Mouse (Mus musculus): ENCODE results near the gene 3110009E18Rik. TPM values are rescaled to one million over a fixed set of nuclear protein-coding genes. Genes with fewer than 3 reads are reported as not detected.

The 3110009E18Rik gene
- polyA plus RNA-seq, 1 experiment from 2014 or later: 16.7 TPM

DNA sequence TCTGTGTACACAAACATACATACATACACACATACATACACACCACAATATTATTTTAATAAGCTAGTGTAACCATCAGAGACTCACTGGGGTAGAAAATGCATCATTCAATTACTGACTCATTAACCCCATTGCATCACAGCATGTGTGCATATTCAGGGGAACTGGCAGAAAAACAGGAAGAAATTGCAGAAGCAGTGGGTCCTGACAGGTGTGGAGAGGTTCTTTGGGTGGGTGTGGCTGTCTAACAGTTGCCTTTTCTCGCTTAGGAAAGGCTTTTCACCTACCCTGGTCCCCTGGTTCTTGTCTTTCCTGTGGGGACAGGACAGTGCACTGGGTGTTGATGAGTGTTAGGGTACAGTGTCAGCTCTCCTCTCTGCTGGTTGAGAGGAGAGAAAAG, 41.6 kb downstream of the 3110009E18Rik start:
- H3K4me3 ChIP-seq (ENCODE audit: low read length): no peak overlapping the region
- H3K4me2 ChIP-seq (replicated peaks; ENCODE audit: low read depth, low read length): no peak overlapping the region
- H3K36me3 ChIP-seq (ENCODE audit: insufficient read depth, low read length): no peaks in the 10 kb centered on the region
- ATAC-seq (ENCODE audit: low FRiP score, low TSS enrichment): no peak
- no peaks in the 10 kb centered on the region for H3K9me3 ChIP-seq (ENCODE audit: low read length)
- H3K4me1 ChIP-seq (ENCODE audit: insufficient read depth, low read length): no peaks in the 10 kb centered on the region
- WGBS: 75% methylated on average over 1 of the region's 1 CpGs
- H3K9ac ChIP-seq (replicated peaks; ENCODE audit: low read length): no peak overlapping the region
- H3K27me3 ChIP-seq (ENCODE audit: insufficient read depth, low read length): no peaks in the 10 kb centered on the region
- no peak overlapping the region for H3K27ac ChIP-seq (ENCODE audit: low read length)

- ATAC-seq (ENCODE audit: low FRiP score, low TSS enrichment): no peak
- Histone ChIP-seq H3K27me3 (ENCODE audit: insufficient read depth, low read length) (no peaks in the 10 kb centered on the region), H3K27ac (ENCODE audit: low read length) (no peak overlapping the region), H3K4me1 (ENCODE audit: insufficient read depth, low read length) (no peaks in the 10 kb centered on the region), H3K4me3 (ENCODE audit: low read length) (no peak overlapping the region), H3K9ac (replicated peaks; ENCODE audit: low read length) (no peak overlapping the region), H3K4me2 (replicated peaks; ENCODE audit: low read depth, low read length) (no peak overlapping the region), H3K36me3 (ENCODE audit: insufficient read depth, low read length) (no peaks in the 10 kb centered on the region), H3K9me3 (ENCODE audit: low read length) (no peaks in the 10 kb centered on the region)
- 66% methylated on average over 4 of the region's 4 CpGs for WGBS
Observed at GRCm38 (mm10) chr1:120168016-120168415, 47.0 kb downstream of the 3110009E18Rik start.

GRCm38 (mm10) chr1:120168674-120169073, 47.7 kb downstream of the 3110009E18Rik start:
- Histone ChIP-seq H3K4me3 (ENCODE audit: low read length) (no peak overlapping the region), H3K9ac (replicated peaks; ENCODE audit: low read length) (no peak overlapping the region), H3K36me3 (ENCODE audit: insufficient read depth, low read length) (no peaks in the 10 kb centered on the region), H3K9me3 (ENCODE audit: low read length) (no peaks in the 10 kb centered on the region), H3K27me3 (ENCODE audit: insufficient read depth, low read length) (no peaks in the 10 kb centered on the region), H3K27ac (ENCODE audit: low read length) (no peak overlapping the region), H3K4me2 (replicated peaks; ENCODE audit: low read depth, low read length) (no peak overlapping the region), H3K4me1 (ENCODE audit: insufficient read depth, low read length) (no peaks in the 10 kb centered on the region)
- 82% methylated on average over 7 of the region's 7 CpGs for WGBS
- ATAC-seq (ENCODE audit: low FRiP score, low TSS enrichment): no peak

GRCm38 (mm10) chr1:120170307-120170706, 49.3 kb downstream of the 3110009E18Rik start:
- 83% methylated on average over 7 of the region's 7 CpGs for WGBS
- Histone ChIP-seq H3K27me3 (ENCODE audit: insufficient read depth, low read length) (no peaks in the 10 kb centered on the region), H3K27ac (ENCODE audit: low read length) (no peak overlapping the region), H3K9ac (replicated peaks; ENCODE audit: low read length) (no peak overlapping the region), H3K36me3 (ENCODE audit: insufficient read depth, low read length) (no peaks in the 10 kb centered on the region), H3K4me3 (ENCODE audit: low read length) (no peak overlapping the region), H3K9me3 (ENCODE audit: low read length) (no peaks in the 10 kb centered on the region), H3K4me2 (replicated peaks; ENCODE audit: low read depth, low read length) (no peak overlapping the region), H3K4me1 (ENCODE audit: insufficient read depth, low read length) (no peaks in the 10 kb centered on the region)
- ATAC-seq (ENCODE audit: low FRiP score, low TSS enrichment): no peak

DNA sequence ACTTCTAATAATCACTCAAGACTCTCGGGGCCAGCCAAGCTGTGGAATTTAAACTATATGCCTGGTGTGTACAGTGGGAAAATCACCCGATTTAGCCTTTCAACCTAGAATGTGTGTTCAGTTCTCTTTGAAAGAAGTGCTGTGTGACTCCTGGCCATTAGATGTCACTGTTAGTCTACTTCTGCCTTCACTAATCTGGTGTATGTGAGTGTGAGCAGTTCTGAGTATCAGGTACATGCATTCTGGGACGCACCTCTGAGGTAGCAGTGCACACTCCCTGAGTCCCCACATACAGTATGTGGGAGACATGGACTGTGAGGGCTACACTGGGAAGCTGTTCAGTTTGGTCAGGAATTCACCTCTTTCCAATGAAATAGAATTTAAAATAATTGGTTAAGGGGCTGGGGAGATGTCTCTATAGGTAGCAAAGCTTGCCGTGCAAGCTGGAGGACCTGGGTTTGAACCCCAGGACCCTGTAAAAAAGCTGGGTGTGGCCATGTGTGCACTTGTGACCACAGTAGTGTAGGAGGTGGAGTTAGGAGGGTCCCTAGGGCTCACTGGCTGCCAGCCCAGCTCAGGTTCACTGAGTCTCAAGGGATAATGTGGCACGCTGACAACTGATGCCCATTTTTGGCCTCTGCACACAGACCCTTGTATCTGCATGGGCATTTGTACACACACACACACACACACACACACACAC, 51.0 kb downstream of the 3110009E18Rik start:
- Histone ChIP-seq H3K27ac (ENCODE audit: low read length) (no peak overlapping the region), H3K36me3 (ENCODE audit: insufficient read depth, low read length) (no peaks in the 10 kb centered on the region), H3K4me3 (ENCODE audit: low read length) (no peak overlapping the region), H3K9me3 (ENCODE audit: low read length) (no peaks in the 10 kb centered on the region), H3K27me3 (ENCODE audit: insufficient read depth, low read length) (no peaks in the 10 kb centered on the region), H3K9ac (replicated peaks; ENCODE audit: low read length) (no peak overlapping the region), H3K4me2 (replicated peaks; ENCODE audit: low read depth, low read length) (no peak overlapping the region), H3K4me1 (ENCODE audit: insufficient read depth, low read length) (peaks cover 11% of the 10 kb centered on the region; the same call in 1 of the 2 replicates)
- 53% methylated on average over 5 of the region's 5 CpGs for WGBS
- ATAC-seq (ENCODE audit: low FRiP score, low TSS enrichment): peak; percentile 62; the same call in 1 of the 2 replicates

DNA sequence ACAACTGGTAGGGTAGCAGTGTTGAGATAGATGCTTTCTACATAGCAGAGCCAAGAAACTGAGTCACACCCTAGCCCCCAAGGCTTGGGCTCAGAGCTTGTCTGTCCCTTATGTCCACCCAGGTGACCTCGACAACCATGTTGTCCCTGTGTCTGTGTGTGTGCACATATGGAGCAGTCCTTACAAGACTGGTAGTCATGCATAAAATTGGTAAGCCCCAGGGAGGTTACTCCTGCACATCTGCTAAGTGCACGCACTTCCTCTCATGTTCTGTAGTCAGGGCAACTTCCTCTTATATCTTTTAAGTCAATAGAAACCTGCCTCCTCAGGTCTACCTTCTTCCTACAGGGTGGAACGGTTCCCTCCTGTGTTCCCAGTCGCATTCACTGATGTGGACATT, 54.0 kb downstream of the 3110009E18Rik start:
- 75% methylated on average over 4 of the region's 4 CpGs for WGBS
- no peaks in the 10 kb centered on the region for H3K36me3 ChIP-seq (ENCODE audit: insufficient read depth, low read length)
- no peak for ATAC-seq (ENCODE audit: low FRiP score, low TSS enrichment)

GRCm38 (mm10) chr1:120176313-120176712, 55.3 kb downstream of the 3110009E18Rik start:
- Histone ChIP-seq H3K27ac (ENCODE audit: low read length) (no peak overlapping the region), H3K9ac (replicated peaks; ENCODE audit: low read length) (no peak overlapping the region), H3K9me3 (ENCODE audit: low read length) (no peaks in the 10 kb centered on the region), H3K27me3 (ENCODE audit: insufficient read depth, low read length) (no peaks in the 10 kb centered on the region), H3K4me1 (ENCODE audit: insufficient read depth, low read length) (peaks cover 13% of the 10 kb centered on the region; the same call in 1 of the 2 replicates), H3K4me2 (replicated peaks; ENCODE audit: low read depth, low read length) (peak overlapping the region; percentile 22; the same call in 1 of the 2 replicates), H3K4me3 (ENCODE audit: low read length) (no peak overlapping the region), H3K36me3 (ENCODE audit: insufficient read depth, low read length) (no peaks in the 10 kb centered on the region)
- WGBS: 9% methylated on average over 14 of the region's 14 CpGs
- peak; percentile 76 for ATAC-seq (ENCODE audit: low FRiP score, low TSS enrichment)

More for the DNA sequence above, 54.0 kb downstream of the 3110009E18Rik start:
- no peak overlapping the region for H3K27ac ChIP-seq (ENCODE audit: low read length)
- no peak overlapping the region for H3K4me2 ChIP-seq (replicated peaks; ENCODE audit: low read depth, low read length)
- H3K27me3 ChIP-seq (ENCODE audit: insufficient read depth, low read length): no peaks in the 10 kb centered on the region
- peaks cover 13% of the 10 kb centered on the region; the same call in 1 of the 2 replicates for H3K4me1 ChIP-seq (ENCODE audit: insufficient read depth, low read length)
- H3K9ac ChIP-seq (replicated peaks; ENCODE audit: low read length): no peak overlapping the region
- no peaks in the 10 kb centered on the region for H3K9me3 ChIP-seq (ENCODE audit: low read length)
- H3K4me3 ChIP-seq (ENCODE audit: low read length): no peak overlapping the region

GRCm38 (mm10) chr1:120177141-120177540, 56.2 kb downstream of the 3110009E18Rik start:
- H3K36me3 ChIP-seq (ENCODE audit: insufficient read depth, low read length): no peaks in the 10 kb centered on the region
- no peak overlapping the region for H3K27ac ChIP-seq (ENCODE audit: low read length)
- H3K9ac ChIP-seq (replicated peaks; ENCODE audit: low read length): no peak overlapping the region
- no peak overlapping the region for H3K4me3 ChIP-seq (ENCODE audit: low read length)
- H3K9me3 ChIP-seq (ENCODE audit: low read length): no peaks in the 10 kb centered on the region
- no peak for ATAC-seq (ENCODE audit: low FRiP score, low TSS enrichment)
- WGBS: 86% methylated on average over 8 of the region's 8 CpGs
- H3K4me2 ChIP-seq (replicated peaks; ENCODE audit: low read depth, low read length): no peak overlapping the region
- H3K27me3 ChIP-seq (ENCODE audit: insufficient read depth, low read length): no peaks in the 10 kb centered on the region
- peaks cover 13% of the 10 kb centered on the region; the same call in 1 of the 2 replicates for H3K4me1 ChIP-seq (ENCODE audit: insufficient read depth, low read length)

GRCm38 (mm10) chr1:120186204-120186603, 65.2 kb downstream of the 3110009E18Rik start:
- H3K4me1 ChIP-seq (ENCODE audit: insufficient read depth, low read length): no peaks in the 10 kb centered on the region
- no peak overlapping the region for H3K9ac ChIP-seq (replicated peaks; ENCODE audit: low read length)
- no peak overlapping the region for H3K4me3 ChIP-seq (ENCODE audit: low read length)
- no peak overlapping the region for H3K27ac ChIP-seq (ENCODE audit: low read length)
- no peaks in the 10 kb centered on the region for H3K9me3 ChIP-seq (ENCODE audit: low read length)
- 62% methylated on average over 6 of the region's 6 CpGs for WGBS
- no peaks in the 10 kb centered on the region for H3K27me3 ChIP-seq (ENCODE audit: insufficient read depth, low read length)
- H3K36me3 ChIP-seq (ENCODE audit: insufficient read depth, low read length): no peaks in the 10 kb centered on the region
- no peak overlapping the region for H3K4me2 ChIP-seq (replicated peaks; ENCODE audit: low read depth, low read length)
- no peak for ATAC-seq (ENCODE audit: low FRiP score, low TSS enrichment)

DNA sequence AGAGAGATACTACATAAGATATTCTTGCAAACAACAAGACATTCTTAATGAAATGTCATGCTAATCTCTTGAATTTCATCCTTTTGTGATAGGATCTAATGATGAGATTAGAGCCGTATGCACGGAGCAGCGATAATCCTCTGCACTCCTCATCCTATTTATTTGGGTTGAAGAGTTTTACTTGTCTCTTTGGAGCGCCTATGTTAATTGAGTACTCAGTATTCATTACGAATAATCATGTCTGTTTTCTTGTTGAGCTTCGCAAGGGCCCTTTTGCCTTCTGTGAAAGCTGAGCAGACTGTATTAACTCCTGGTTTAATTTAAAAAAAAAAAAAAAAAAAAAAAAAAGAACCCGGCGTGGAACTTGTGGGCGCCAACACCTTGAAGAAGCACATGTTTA, 65.7 kb downstream of the 3110009E18Rik start:
- Histone ChIP-seq H3K27me3 (ENCODE audit: insufficient read depth, low read length) (no peaks in the 10 kb centered on the region), H3K4me2 (replicated peaks; ENCODE audit: low read depth, low read length) (no peak overlapping the region), H3K36me3 (ENCODE audit: insufficient read depth, low read length) (no peaks in the 10 kb centered on the region), H3K27ac (ENCODE audit: low read length) (no peak overlapping the region), H3K9ac (replicated peaks; ENCODE audit: low read length) (no peak overlapping the region), H3K4me3 (ENCODE audit: low read length) (no peak overlapping the region), H3K4me1 (ENCODE audit: insufficient read depth, low read length) (no peaks in the 10 kb centered on the region), H3K9me3 (ENCODE audit: low read length) (no peaks in the 10 kb centered on the region)
- 72% methylated on average over 9 of the region's 9 CpGs for WGBS
- no peak for ATAC-seq (ENCODE audit: low FRiP score, low TSS enrichment)

All from kidney, embryonic 16.5 days (tissue).